8 mouse cellular contexts compared by ENCODE assay signal in genomic region chr7:16053105-16053504, GRCm38 (mm10). TPM values are rescaled to one million over a fixed set of nuclear protein-coding genes. Genes with fewer than 3 reads are reported as not detected.
DNase-seq lines count a peak whose midpoint lies in the region; ATAC-seq lines count a peak whose summit lies in the region.

No protein-coding gene starts in this region.

- peak overlapping the region; percentile 65 for H3K4me3 ChIP-seq in lung, embryonic 16.5 days (ENCODE audit: low read length)
- peak overlapping the region; percentile 39; the same call in 1 of the 2 replicates for H3K4me3 ChIP-seq in forebrain, embryonic 11.5 days (ENCODE audit: low read depth, low read length)
- peak overlapping the region; percentile 69 for H3K4me3 ChIP-seq in liver, embryonic 12.5 days
- peak overlapping the region; percentile 52 for H3K4me3 ChIP-seq in stomach, embryonic 14.5 days (ENCODE audit: low read depth, low read length)

- H3K4me1 ChIP-seq in lung, embryonic 16.5 days (replicated peaks; ENCODE audit: control insufficient read depth, insufficient read depth, low read length), result peaks cover 24% of the 10 kb centered on the region
- H3K4me1 ChIP-seq in forebrain, embryonic 11.5 days (replicated peaks; ENCODE audit: control insufficient read depth, insufficient read depth, low read length), result peaks cover 13% of the 10 kb centered on the region; the same call in 1 of the 2 replicates
- H3K4me1 ChIP-seq in liver, embryonic 12.5 days, result peaks cover 43% of the 10 kb centered on the region
- H3K4me1 ChIP-seq in stomach, embryonic 14.5 days (ENCODE audit: control insufficient read depth, insufficient read depth, low read length), result peaks cover 20% of the 10 kb centered on the region

- no peaks in the 10 kb centered on the region for H3K27me3 ChIP-seq in lung, embryonic 16.5 days (ENCODE audit: control insufficient read depth, insufficient read depth, low read depth, low read length)
- H3K27me3 ChIP-seq in forebrain, embryonic 11.5 days (ENCODE audit: control insufficient read depth, insufficient read depth, low read length), result no peaks in the 10 kb centered on the region; the same call in 1 of the 2 replicates
- H3K27me3 ChIP-seq in liver, embryonic 12.5 days (replicated peaks), result peaks cover 8% of the 10 kb centered on the region; the same call in 1 of the 2 replicates
- no peaks in the 10 kb centered on the region for H3K27me3 ChIP-seq in stomach, embryonic 14.5 days (ENCODE audit: control insufficient read depth, insufficient read depth, low read length)

- no peaks in the 10 kb centered on the region for H3K9me3 ChIP-seq in lung, embryonic 16.5 days (ENCODE audit: control insufficient read depth, low read length)
- H3K9me3 ChIP-seq in forebrain, embryonic 11.5 days (ENCODE audit: control insufficient read depth, low read length), result no peaks in the 10 kb centered on the region
- H3K9me3 ChIP-seq in liver, embryonic 12.5 days (replicated peaks), result no peaks in the 10 kb centered on the region
- no peaks in the 10 kb centered on the region for H3K9me3 ChIP-seq in stomach, embryonic 14.5 days (ENCODE audit: control insufficient read depth, low read depth, low read length)

- peak overlapping the region; percentile 84 for H3K4me2 ChIP-seq in lung, embryonic 16.5 days (ENCODE audit: low read depth, low read length)
- H3K4me2 ChIP-seq in forebrain, embryonic 11.5 days (ENCODE audit: low read depth, low read length, severe bottlenecking), result peak overlapping the region; percentile 53; the same call in 1 of the 2 replicates
- peak overlapping the region; percentile 94 for H3K4me2 ChIP-seq in liver, embryonic 12.5 days
- H3K4me2 ChIP-seq in stomach, embryonic 14.5 days (replicated peaks; ENCODE audit: low read depth, low read length), result peak overlapping the region; percentile 84

- WGBS in lung, embryonic 16.5 days, result 7% methylated on average over 6 of the region's 6 CpGs
- 14% methylated on average over 6 of the region's 6 CpGs for WGBS in forebrain, embryonic 11.5 days
- 2% methylated on average over 6 of the region's 6 CpGs for WGBS in liver, embryonic 12.5 days (ENCODE audit: insufficient replicate concordance)
- 9% methylated on average over 6 of the region's 6 CpGs for WGBS in stomach, embryonic 14.5 days

- no peak overlapping the region for H3K9ac ChIP-seq in lung, embryonic 16.5 days (ENCODE audit: low read length)
- H3K9ac ChIP-seq in forebrain, embryonic 11.5 days (ENCODE audit: low read length), result no peak overlapping the region
- peak overlapping the region; percentile 58 for H3K9ac ChIP-seq in liver, embryonic 12.5 days
- H3K9ac ChIP-seq in stomach, embryonic 14.5 days (replicated peaks; ENCODE audit: low read depth, low read length), result no peak overlapping the region

- no peaks in the 10 kb centered on the region for H3K36me3 ChIP-seq in lung, embryonic 16.5 days (ENCODE audit: control insufficient read depth, insufficient read depth, low read length)
- no peaks in the 10 kb centered on the region for H3K36me3 ChIP-seq in forebrain, embryonic 11.5 days (ENCODE audit: control insufficient read depth, insufficient read depth, low read length)
- no peaks in the 10 kb centered on the region for H3K36me3 ChIP-seq in liver, embryonic 12.5 days
- H3K36me3 ChIP-seq in stomach, embryonic 14.5 days (ENCODE audit: control insufficient read depth, insufficient read depth, low read length), result no peaks in the 10 kb centered on the region

- ATAC-seq in lung, embryonic 16.5 days (ENCODE audit: low read depth), result peak; percentile 39
- ATAC-seq in forebrain, embryonic 11.5 days (replicated peaks; ENCODE audit: low FRiP score), result no peak
- ATAC-seq in liver, embryonic 12.5 days, result no peak
- ATAC-seq in stomach, embryonic 14.5 days (ENCODE audit: insufficient number of reproducible peaks, insufficient read depth, low FRiP score, low read depth), result no peak

- DNase-seq in lung, adult 18-20 months, result no peak
- no peak for DNase-seq in forebrain, embryonic 11.5 days (ENCODE audit: low spot score)
- DNase-seq in gastrocnemius, postnatal 25 days, result no peak
- DNase-seq in frontal cortex, postnatal 10 days (ENCODE audit: low spot score in 2 of 2), result no peak
- DNase-seq in left cerebral cortex, adult 9 months (ENCODE audit: low spot score in 2 of 2), result no peak

- peak overlapping the region; percentile 81 for H3K27ac ChIP-seq in lung, embryonic 16.5 days (ENCODE audit: low read length)
- no peak overlapping the region for H3K27ac ChIP-seq in forebrain, embryonic 11.5 days (ENCODE audit: low read depth, low read length)
- H3K27ac ChIP-seq in liver, embryonic 12.5 days, result peak overlapping the region; percentile 85
- peak overlapping the region; percentile 55; the same call in 1 of the 2 replicates for H3K27ac ChIP-seq in stomach, embryonic 14.5 days (ENCODE audit: low read length)

RNA-seq across cellular contexts. Expression of gene Bicra, which starts 5.4 kb away (rescaled TPM):
- polyA plus RNA-seq in lung, embryonic 16.5 days (2015; fragmentation: Nextera tagmentation; extraction: Ambion mirVana), result 5.9 TPM in 2 replicates
- 10.9 and 11.6 TPM in 2 replicates for polyA plus RNA-seq in forebrain, embryonic 11.5 days (2014; fragmentation: Nextera tagmentation; extraction: Ambion mirVana)
- polyA plus RNA-seq in liver, embryonic 12.5 days (2016; fragmentation: Nextera tagmentation; extraction: Ambion mirVana), result 2.9 and 3.3 TPM in 2 replicates
- polyA plus RNA-seq in stomach, embryonic 14.5 days (2014; fragmentation: Nextera tagmentation; extraction: Ambion mirVana), result 7.7 and 8.3 TPM in 2 replicates
- 1 to 10 TPM; 5.1 to 6.1 TPM for total RNA-seq in gastrocnemius, postnatal 25 days (2021)

RNA-seq across cellular contexts. Expression of gene Zfp541, which starts 8.5 kb away (rescaled TPM):
- 0.06 TPM in 1 of 2 replicates, not detected in the other for polyA plus RNA-seq in lung, embryonic 16.5 days (2015; fragmentation: Nextera tagmentation; extraction: Ambion mirVana)
- not detected in 2 replicates for polyA plus RNA-seq in forebrain, embryonic 11.5 days (2014; fragmentation: Nextera tagmentation; extraction: Ambion mirVana)
- not detected in 2 replicates for polyA plus RNA-seq in liver, embryonic 12.5 days (2016; fragmentation: Nextera tagmentation; extraction: Ambion mirVana)
- 0.12 TPM in 1 of 2 replicates, not detected in the other for polyA plus RNA-seq in stomach, embryonic 14.5 days (2014; fragmentation: Nextera tagmentation; extraction: Ambion mirVana)
- not detected for total RNA-seq in gastrocnemius, postnatal 25 days (2021)

RNA-seq across cellular contexts. Expression of gene Napa, which starts 45.2 kb away (rescaled TPM):
- polyA plus RNA-seq in lung, embryonic 16.5 days (2015; fragmentation: Nextera tagmentation; extraction: Ambion mirVana), result 167 and 202 TPM in 2 replicates
- 156 and 167 TPM in 2 replicates for polyA plus RNA-seq in forebrain, embryonic 11.5 days (2014; fragmentation: Nextera tagmentation; extraction: Ambion mirVana)
- polyA plus RNA-seq in liver, embryonic 12.5 days (2016; fragmentation: Nextera tagmentation; extraction: Ambion mirVana), result 163 and 165 TPM in 2 replicates
- 188 and 213 TPM in 2 replicates for polyA plus RNA-seq in stomach, embryonic 14.5 days (2014; fragmentation: Nextera tagmentation; extraction: Ambion mirVana)
- 100 to 1,000 TPM in 1 of 2 experiments, 10 to 100 TPM in 1; 71.2 to 105 TPM for total RNA-seq in gastrocnemius, postnatal 25 days (2021)
